Mouse (Mus musculus): ENCODE results near the gene Tcea3. TPM values are rescaled to one million over a fixed set of nuclear protein-coding genes. Genes with fewer than 3 reads are reported as not detected.

Gene Tcea3
- polyA plus RNA-seq, 1 experiment from 2014 or later, result 1.2 TPM

- Histone ChIP-seq H3K9ac (ENCODE audit: low read depth, low read length) (peak overlapping the region; percentile 100), H3K4me1 (ENCODE audit: control insufficient read depth, insufficient read depth, low read length) (peaks cover 33% of the 10 kb centered on the region), H3K9me3 (replicated peaks; ENCODE audit: control insufficient read depth, low read length, poor library complexity, severe bottlenecking) (no peaks in the 10 kb centered on the region), H3K4me2 (ENCODE audit: low read length) (peak overlapping the region; percentile 84), H3K4me3 (ENCODE audit: low read depth, low read length) (peak overlapping the region; percentile 100), H3K36me3 (ENCODE audit: control insufficient read depth, insufficient read depth, low read length) (no peaks in the 10 kb centered on the region), H3K27me3 (ENCODE audit: control insufficient read depth, insufficient read depth, low read depth, low read length) (no peaks in the 10 kb centered on the region), H3K27ac (ENCODE audit: low read length) (peak overlapping the region; percentile 98)
- under 1% methylated on average over 70 of the region's 81 CpGs for WGBS
- ATAC-seq, result peak; percentile 10; the same call in 1 of the 2 replicates
Observed at GRCm38 (mm10) chr4:136311042-136311999, 63.8 kb downstream of the Tcea3 start.

DNA sequence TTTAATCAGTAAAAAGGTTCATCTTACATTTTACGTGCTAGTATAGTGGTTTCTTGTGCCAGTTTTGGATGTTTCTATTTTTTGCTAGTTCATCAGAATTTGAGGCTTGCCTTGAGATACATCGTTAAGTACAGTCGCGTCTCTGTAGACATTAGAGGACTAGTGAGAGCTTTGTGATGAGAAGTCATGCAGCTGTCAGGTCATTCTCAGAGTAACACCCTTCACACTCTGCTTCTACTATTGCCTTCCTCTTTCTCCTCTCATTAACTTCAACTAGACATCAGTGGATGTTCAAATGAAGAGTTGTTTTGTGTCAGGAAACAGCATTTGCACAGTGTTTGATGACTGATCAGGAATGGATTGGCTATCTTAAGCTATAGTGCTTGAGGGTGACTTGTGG lies 65.1 kb downstream of the Tcea3 start:
- H3K4me1 ChIP-seq (ENCODE audit: control insufficient read depth, insufficient read depth, low read length), result peaks cover 33% of the 10 kb centered on the region
- WGBS, result 21% methylated on average over 4 of the region's 4 CpGs

GRCm38 (mm10) chr4:136317667-136318066 lies 70.1 kb downstream of the Tcea3 start:
- no peak for ATAC-seq
- 56% methylated on average over 4 of the region's 4 CpGs for WGBS
- Histone ChIP-seq H3K4me2 (ENCODE audit: low read length) (no peak overlapping the region), H3K4me1 (ENCODE audit: control insufficient read depth, insufficient read depth, low read length) (peaks cover 20% of the 10 kb centered on the region), H3K9me3 (replicated peaks; ENCODE audit: control insufficient read depth, low read length, poor library complexity, severe bottlenecking) (no peaks in the 10 kb centered on the region), H3K36me3 (ENCODE audit: control insufficient read depth, insufficient read depth, low read length) (peaks cover 12% of the 10 kb centered on the region), H3K27me3 (ENCODE audit: control insufficient read depth, insufficient read depth, low read depth, low read length) (no peaks in the 10 kb centered on the region), H3K4me3 (ENCODE audit: low read depth, low read length) (no peak overlapping the region), H3K27ac (ENCODE audit: low read length) (no peak overlapping the region), H3K9ac (ENCODE audit: low read depth, low read length) (no peak overlapping the region)

More for the DNA sequence above, 65.1 kb downstream of the Tcea3 start:
- H3K4me3 ChIP-seq (ENCODE audit: low read depth, low read length), result peak overlapping the region; percentile 100
- peak overlapping the region; percentile 84 for H3K4me2 ChIP-seq (ENCODE audit: low read length)
- no peak overlapping the region for H3K27ac ChIP-seq (ENCODE audit: low read length)
- H3K9ac ChIP-seq (ENCODE audit: low read depth, low read length), result no peak overlapping the region
- H3K9me3 ChIP-seq (replicated peaks; ENCODE audit: control insufficient read depth, low read length, poor library complexity, severe bottlenecking), result no peaks in the 10 kb centered on the region
- no peaks in the 10 kb centered on the region for H3K27me3 ChIP-seq (ENCODE audit: control insufficient read depth, insufficient read depth, low read depth, low read length)
- H3K36me3 ChIP-seq (ENCODE audit: control insufficient read depth, insufficient read depth, low read length), result no peaks in the 10 kb centered on the region
- ATAC-seq, result no peak

DNA sequence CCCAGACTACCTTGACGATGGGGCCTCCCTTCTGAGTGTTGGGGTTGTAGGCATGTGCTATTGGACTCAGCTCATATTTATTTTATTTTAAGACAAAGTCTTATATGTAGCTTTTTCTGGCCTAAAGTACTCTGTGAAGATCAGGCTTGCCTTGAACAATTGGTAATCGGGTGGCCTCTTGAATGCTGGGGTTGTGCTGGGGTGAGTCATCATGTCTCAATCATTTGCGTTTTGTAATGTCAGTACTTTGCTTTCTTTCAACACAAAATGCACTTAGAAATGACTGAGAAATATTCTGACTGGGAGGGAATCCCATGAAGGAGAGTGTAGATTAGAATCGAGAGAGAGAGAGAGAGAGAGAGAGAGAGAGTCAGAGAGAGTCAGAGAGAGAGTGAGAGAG lies 72.5 kb downstream of the Tcea3 start:
- no peak overlapping the region for H3K27ac ChIP-seq (ENCODE audit: low read length)
- no peak overlapping the region for H3K9ac ChIP-seq (ENCODE audit: low read depth, low read length)
- H3K4me1 ChIP-seq (ENCODE audit: control insufficient read depth, insufficient read depth, low read length), result peaks cover 2% of the 10 kb centered on the region
- H3K4me2 ChIP-seq (ENCODE audit: low read length), result no peak overlapping the region
- 87% methylated on average over 4 of the region's 4 CpGs for WGBS
- no peak overlapping the region for H3K4me3 ChIP-seq (ENCODE audit: low read depth, low read length)
- no peak for ATAC-seq
- no peaks in the 10 kb centered on the region for H3K27me3 ChIP-seq (ENCODE audit: control insufficient read depth, insufficient read depth, low read depth, low read length)
- no peaks in the 10 kb centered on the region for H3K9me3 ChIP-seq (replicated peaks; ENCODE audit: control insufficient read depth, low read length, poor library complexity, severe bottlenecking)
- H3K36me3 ChIP-seq (ENCODE audit: control insufficient read depth, insufficient read depth, low read length), result peaks cover 14% of the 10 kb centered on the region

- Histone ChIP-seq H3K27ac (ENCODE audit: low read length) (no peak overlapping the region), H3K36me3 (ENCODE audit: control insufficient read depth, insufficient read depth, low read length) (peaks cover 7% of the 10 kb centered on the region; the same call in 1 of the 2 replicates), H3K9me3 (replicated peaks; ENCODE audit: control insufficient read depth, low read length, poor library complexity, severe bottlenecking) (no peaks in the 10 kb centered on the region), H3K4me2 (ENCODE audit: low read length) (no peak overlapping the region), H3K9ac (ENCODE audit: low read depth, low read length) (no peak overlapping the region), H3K27me3 (ENCODE audit: control insufficient read depth, insufficient read depth, low read depth, low read length) (no peaks in the 10 kb centered on the region), H3K4me1 (ENCODE audit: control insufficient read depth, insufficient read depth, low read length) (no peaks in the 10 kb centered on the region), H3K4me3 (ENCODE audit: low read depth, low read length) (no peak overlapping the region)
- ATAC-seq, result no peak
- 65% methylated on average over 2 of the region's 2 CpGs for WGBS
Observed at GRCm38 (mm10) chr4:136324226-136324625, 76.7 kb downstream of the Tcea3 start.

Other genes with a start within 250 kb of the Tcea3 start
- gene Eloa, start 226.0 kb upstream of the Tcea3 start, polyA plus RNA-seq (2015; fragmentation: Nextera tagmentation; extraction: Ambion mirVana), result 26.7 and 28.7 TPM in 2 replicates
- 245 and 251 TPM in 2 replicates for gene Rpl11, start 194.3 kb upstream of the Tcea3 start, polyA plus RNA-seq (2015; fragmentation: Nextera tagmentation; extraction: Ambion mirVana)
- gene Id3, start 104.2 kb upstream of the Tcea3 start, polyA plus RNA-seq (2015; fragmentation: Nextera tagmentation; extraction: Ambion mirVana), result 110 and 114 TPM in 2 replicates
- gene E2f2, start 75.3 kb upstream of the Tcea3 start, polyA plus RNA-seq (2015; fragmentation: Nextera tagmentation; extraction: Ambion mirVana), result 1.4 and 1.6 TPM in 2 replicates
- 4.5 and 5.1 TPM in 2 replicates for gene Asap3, start 41.4 kb upstream of the Tcea3 start, polyA plus RNA-seq (2015; fragmentation: Nextera tagmentation; extraction: Ambion mirVana)
- 42.8 and 43.3 TPM in 2 replicates for gene Zfp46, start 37.0 kb downstream of the Tcea3 start, polyA plus RNA-seq (2015; fragmentation: Nextera tagmentation; extraction: Ambion mirVana)
- gene Hnrnpr, start 63.2 kb downstream of the Tcea3 start, polyA plus RNA-seq (2015; fragmentation: Nextera tagmentation; extraction: Ambion mirVana), result 194 and 206 TPM in 2 replicates
- 2.8 TPM in 2 replicates for gene Htr1d, start 175.8 kb downstream of the Tcea3 start, polyA plus RNA-seq (2015; fragmentation: Nextera tagmentation; extraction: Ambion mirVana)
- gene 6030445D17Rik, start 214.5 kb downstream of the Tcea3 start, polyA plus RNA-seq (2015; fragmentation: Nextera tagmentation; extraction: Ambion mirVana), result 0.14 and 0.20 TPM in 2 replicates
- 40.8 and 46.7 TPM in 2 replicates for gene Luzp1, start 222.0 kb downstream of the Tcea3 start, polyA plus RNA-seq (2015; fragmentation: Nextera tagmentation; extraction: Ambion mirVana)